Mouse (Mus musculus) heart, adult 10 weeks (tissue): ENCODE data around the gene Aifm2. TPM values are rescaled to one million over a fixed set of nuclear protein-coding genes. Genes with fewer than 3 reads are reported as not detected.

Experiments
- polyA plus RNA-seq: library from polyadenylated mRNA; stranded (reverse); fragments of 350-450 nt; fragmentation: Illumina TruSeq; extraction: RNeasy Lipid Tissue Mini Kit (QIAGEN cat#74804); gene quantifications from one replicate; pipeline ENCODE4 v1.2.3, GENCODE M21; 2014; ENCODE audit warnings: low read depth, low replicate concordance

Aifm2 gene
- polyA plus RNA-seq = 28.4 TPM

GRCm38 (mm10) chr10:61714771-61715461, at the start of gene Aifm2:
TSS of gene Aifm2 (plus strand) at chr10:61715263.

GRCm38 (mm10) chr10:61680015-61680913, 34.8 kb upstream of the Aifm2 start, which contains the start of gene Sar1a:
TSS of gene Sar1a (plus strand) at chr10:61680299.

GRCm38 (mm10) chr10:61694870-61695670, 20.0 kb upstream of the Aifm2 start, which contains the start of gene Tysnd1:
TSS of gene Tysnd1 (plus strand) at chr10:61695514.

GRCm38 (mm10) chr10:61783621-61784251, 68.7 kb downstream of the Aifm2 start, which contains the start of gene H2afy2:
TSS of gene H2afy2 (minus strand) at chr10:61784147.

Other genes with a start within 250 kb of the Aifm2 start
- 34.1 TPM for gene Lrrc20, start 239.5 kb upstream of the Aifm2 start, polyA plus RNA-seq
- gene Npffr1, start 119.8 kb upstream of the Aifm2 start, polyA plus RNA-seq = not detected
- gene Ppa1, start 66.7 kb upstream of the Aifm2 start, polyA plus RNA-seq = 56.9 TPM
- gene Sar1a, start 35.0 kb upstream of the Aifm2 start, polyA plus RNA-seq = 195 TPM
- gene Tysnd1, start 19.7 kb upstream of the Aifm2 start, polyA plus RNA-seq = 13.1 TPM
- gene H2afy2, start 68.9 kb downstream of the Aifm2 start, polyA plus RNA-seq = 7.4 TPM